1 mouse cellular context compared by ENCODE assay signal in the genomic region with DNA sequence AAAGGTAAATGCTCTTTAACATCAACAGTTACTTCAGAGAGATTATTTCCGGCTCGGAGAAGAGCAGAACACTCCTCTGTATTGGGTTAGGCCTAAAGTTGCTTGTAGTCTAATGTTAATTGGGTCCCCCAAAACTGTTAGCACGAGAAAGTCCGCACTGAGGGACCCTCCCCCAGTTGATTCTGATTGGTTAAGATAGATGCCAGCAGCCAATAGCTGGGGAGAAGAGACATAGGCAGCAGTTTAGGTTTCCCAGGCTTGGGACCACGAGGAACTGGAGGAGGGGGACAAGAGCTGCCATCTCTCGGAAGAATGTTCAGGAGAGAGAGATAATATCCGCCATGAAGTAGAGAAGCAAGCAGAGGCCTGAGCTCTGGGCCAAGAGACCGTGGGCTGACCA.
TF ChIP-seq lines count a peak whose summit lies in the region.

No protein-coding gene starts in this region.

TF ChIP-seq in MEL, 35 proteins besides CTCF, POLR2A, EP300 and RAD21 (continued from another document):
- TF ChIP-seq ELF1 (IDR thresholded peaks at IDR 0.05; ENCODE audit: low read depth, low read length): no peak
- TF ChIP-seq ZMIZ1 (IDR thresholded peaks at IDR 0.05; ENCODE audit: low read depth, low read length): no peak
- TF ChIP-seq ZC3H11A (IDR thresholded peaks at IDR 0.05; ENCODE audit: low read depth, low read length): no peak
- no peak for TF ChIP-seq MYB (IDR thresholded peaks at IDR 0.05; ENCODE audit: low read depth, low read length)
- TF ChIP-seq SIN3A (IDR thresholded peaks at IDR 0.05; ENCODE audit: low read length): no peak
- no peak for TF ChIP-seq MEF2A (IDR thresholded peaks at IDR 0.05; ENCODE audit: extremely low read depth, insufficient replicate concordance, low read depth, low read length, poor library complexity, severe bottlenecking)
- TF ChIP-seq TAL1 (IDR thresholded peaks at IDR 0.05; ENCODE audit: low read length): no peak
- TF ChIP-seq ZKSCAN1 (IDR thresholded peaks at IDR 0.05; ENCODE audit: low read depth, low read length): no peak
- no peak for TF ChIP-seq JUND (IDR thresholded peaks at IDR 0.05; ENCODE audit: low read depth, low read length)
- TF ChIP-seq HCFC1 (IDR thresholded peaks at IDR 0.05; ENCODE audit: low read depth, low read length): peak; percentile 60; the same call in 1 of the 2 replicates
- TF ChIP-seq TCF12 (IDR thresholded peaks at IDR 0.05; ENCODE audit: low read depth, low read length): no peak
- peak; percentile 59; the same call in 1 of the 2 replicates for TF ChIP-seq MXI1 (IDR thresholded peaks at IDR 0.05; ENCODE audit: low read depth, low read length)
- peak; percentile 62 for TF ChIP-seq CHD2 (IDR thresholded peaks at IDR 0.05; ENCODE audit: low read length)
- no peak for TF ChIP-seq POLR2AphosphoS2 (IDR thresholded peaks at IDR 0.05; ENCODE audit: low read length)
- no peak for TF ChIP-seq MAZ (IDR thresholded peaks at IDR 0.05; ENCODE audit: low read depth, low read length)
- TF ChIP-seq POLR2AphosphoS5 (IDR thresholded peaks at IDR 0.05; ENCODE audit: borderline replicate concordance, low read depth, low read length): no peak
- no peak for TF ChIP-seq CHD1 (IDR thresholded peaks at IDR 0.05; ENCODE audit: low read depth, low read length)
- TF ChIP-seq USF2 (IDR thresholded peaks at IDR 0.05; ENCODE audit: borderline replicate concordance in 1 of 2, insufficient read depth in 1 of 2, low read depth in 1 of 2, low read length in 2 of 2): no peak
- no peak for TF ChIP-seq E2F4 (IDR thresholded peaks at IDR 0.05; ENCODE audit: borderline replicate concordance, low read depth, low read length)
